Mouse (Mus musculus) lung, postnatal 14 days (tissue): ENCODE results near the gene Fibcd1.

Experiments used
- DNase-seq: peaks from one replicate; pipeline ENCODE4 v3.0.0; 2021

Gene Fibcd1

DNA sequence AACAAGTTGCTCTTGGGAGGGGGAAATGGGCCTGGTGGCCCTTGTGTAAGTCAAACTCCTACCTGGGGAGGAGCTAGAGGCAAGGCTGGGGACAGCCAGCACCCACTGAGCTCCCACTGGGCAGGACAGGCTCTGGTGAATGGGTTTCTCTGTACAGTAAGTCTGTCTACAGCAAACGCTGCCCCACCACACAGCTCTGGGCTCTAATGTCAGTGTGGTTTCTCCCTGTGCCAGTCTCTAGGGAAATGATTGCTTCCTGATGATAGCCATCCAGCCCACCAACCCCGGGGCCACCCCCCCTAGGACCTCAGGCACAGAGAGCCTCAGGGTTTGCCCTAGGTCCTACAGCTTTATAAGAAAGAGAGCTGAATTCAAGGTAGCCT lies 36.5 kb downstream of the Fibcd1 start:
- DNase-seq, result no peak

DNA sequence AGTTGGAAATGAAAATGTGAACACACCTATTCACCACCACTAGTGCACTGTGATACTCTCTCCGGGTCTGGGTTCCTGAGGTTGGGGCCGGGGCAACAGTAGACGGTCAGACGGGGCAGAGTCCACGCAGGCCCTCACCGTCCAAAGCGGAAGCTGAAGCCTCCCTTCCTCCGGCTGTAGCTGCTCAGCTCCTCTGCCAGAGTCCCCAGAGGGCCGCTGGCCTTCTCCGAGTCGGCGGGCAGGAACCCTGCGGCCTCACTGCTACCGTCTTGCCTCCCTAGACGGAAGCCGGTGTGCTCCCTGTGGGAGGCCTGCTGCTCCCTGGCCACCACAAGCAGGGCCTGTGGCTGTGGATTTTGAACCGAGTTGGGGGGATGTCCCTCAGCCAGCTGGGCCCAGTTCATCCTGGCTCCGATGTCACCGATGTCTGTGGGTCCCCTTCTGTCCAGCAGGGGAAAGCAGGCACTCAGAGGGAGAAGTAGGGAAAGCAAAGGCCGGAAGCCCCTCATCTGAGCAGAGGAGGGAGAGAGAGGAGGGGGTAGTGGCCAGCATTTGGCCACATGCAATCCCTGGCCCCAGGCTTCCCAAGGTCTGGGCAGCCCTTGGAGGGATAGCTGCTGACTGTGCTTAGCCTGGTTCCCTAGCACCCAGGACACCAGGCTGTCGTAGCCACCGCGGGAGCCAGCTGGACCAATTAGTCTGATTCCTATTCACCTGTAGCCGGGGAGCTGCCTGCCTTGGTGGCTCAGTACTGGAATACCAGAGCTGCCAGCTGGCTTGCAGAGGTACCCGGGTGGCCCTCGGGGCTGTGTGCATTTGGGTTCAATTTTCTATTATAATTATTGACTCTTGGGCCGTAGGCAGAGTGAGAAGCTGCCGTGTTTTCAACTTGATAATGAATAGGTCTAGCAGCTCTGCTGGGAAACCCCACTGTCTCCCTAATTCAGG lies 37.1 kb downstream of the Fibcd1 start:
- DNase-seq, result no peak

DNA sequence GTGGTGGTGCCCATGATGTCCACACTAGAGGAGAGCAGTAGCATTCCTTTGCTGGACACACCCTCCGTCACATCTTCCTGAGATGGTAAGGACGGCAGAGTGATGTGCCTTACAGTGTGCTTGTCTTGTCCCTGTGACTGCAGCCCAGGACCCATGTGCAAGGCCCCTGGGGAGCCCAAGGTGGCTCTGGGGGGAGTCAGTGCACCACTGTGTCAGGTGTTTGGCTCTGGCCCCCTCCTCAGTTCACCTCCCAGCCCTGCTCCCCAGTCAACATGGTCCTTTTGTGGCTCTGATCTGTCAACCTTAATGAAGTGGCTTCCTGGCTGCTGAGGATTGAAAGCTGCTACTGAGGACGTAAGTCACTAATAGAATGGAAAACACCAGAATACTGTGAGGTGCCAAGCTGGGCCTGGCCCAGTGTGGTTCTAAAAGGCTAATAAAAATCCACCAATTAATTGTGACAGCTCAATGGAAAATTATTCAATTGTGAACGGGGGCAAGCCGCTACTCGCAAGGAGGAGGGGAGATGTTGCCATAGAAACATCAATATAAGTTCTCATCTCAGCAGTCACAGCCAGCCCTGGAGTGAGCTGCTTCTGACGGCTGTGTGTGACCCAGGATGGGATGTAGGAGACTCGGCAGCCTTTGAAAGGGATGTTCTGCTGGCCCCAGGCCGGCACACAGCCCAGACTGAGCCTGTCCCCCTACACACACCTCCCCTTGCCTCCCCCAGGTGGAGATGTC lies 39.0 kb downstream of the Fibcd1 start:
- DNase-seq, result no peak

DNA sequence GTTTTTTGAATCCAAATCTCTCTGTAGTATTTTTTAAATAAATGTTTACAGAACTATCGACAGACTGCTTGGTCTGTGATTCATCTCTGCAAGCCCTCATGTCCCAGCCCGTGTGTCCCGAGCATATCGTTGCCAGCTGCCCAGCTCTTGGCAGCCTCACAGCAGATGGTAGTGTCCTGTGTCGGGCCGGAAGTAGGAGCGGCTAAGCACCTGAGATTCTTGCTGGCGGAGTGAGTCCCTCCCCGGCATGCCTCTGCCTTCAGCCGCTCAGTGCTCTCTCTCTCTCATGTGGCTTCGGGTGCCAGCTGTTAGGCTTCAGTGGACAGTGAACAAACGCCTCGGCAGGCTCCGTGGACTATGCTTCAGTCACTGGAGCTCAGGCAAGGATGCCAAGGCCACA lies 42.3 kb downstream of the Fibcd1 start:
- DNase-seq, result peak; percentile 40

DNA sequence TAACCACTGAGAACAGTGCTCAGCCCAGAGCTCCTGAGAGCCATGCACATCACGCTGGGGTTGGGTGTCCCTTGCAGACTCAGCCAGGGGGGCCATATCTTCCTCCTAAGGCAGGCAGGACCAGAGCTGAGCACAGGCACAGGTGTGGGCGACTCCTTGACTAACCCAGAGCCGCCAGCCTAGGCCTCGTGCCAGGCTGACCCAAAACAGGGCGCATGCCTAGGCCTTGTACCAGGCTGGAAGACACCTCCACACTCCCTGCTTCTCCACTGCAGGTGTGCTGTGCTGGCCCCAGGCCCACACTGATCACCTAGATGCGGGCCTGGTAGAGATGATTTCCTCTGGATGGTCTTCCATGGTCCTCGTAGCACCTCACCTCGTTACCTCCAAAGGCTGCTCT lies 43.0 kb downstream of the Fibcd1 start:
- DNase-seq, result no peak

DNA sequence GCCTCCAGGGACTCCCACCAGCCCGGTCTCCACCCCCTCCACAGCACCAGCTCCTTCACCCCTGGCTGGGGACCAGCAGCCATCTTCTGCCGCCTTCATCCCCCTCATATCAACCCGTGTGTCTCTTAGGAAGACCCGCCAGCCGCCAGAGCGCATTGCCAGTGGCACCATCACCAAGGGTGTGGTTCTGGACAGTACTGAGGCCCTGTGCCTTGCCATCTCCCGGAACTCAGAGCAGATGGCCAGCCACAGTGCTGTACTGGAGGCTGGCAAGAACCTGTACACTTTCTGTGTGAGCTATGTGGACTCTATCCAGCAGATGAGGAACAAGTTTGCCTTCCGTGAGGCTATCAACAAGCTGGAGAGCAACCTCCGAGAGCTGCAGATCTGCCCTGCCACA lies 44.4 kb downstream of the Fibcd1 start:
- DNase-seq, result no peak

DNA sequence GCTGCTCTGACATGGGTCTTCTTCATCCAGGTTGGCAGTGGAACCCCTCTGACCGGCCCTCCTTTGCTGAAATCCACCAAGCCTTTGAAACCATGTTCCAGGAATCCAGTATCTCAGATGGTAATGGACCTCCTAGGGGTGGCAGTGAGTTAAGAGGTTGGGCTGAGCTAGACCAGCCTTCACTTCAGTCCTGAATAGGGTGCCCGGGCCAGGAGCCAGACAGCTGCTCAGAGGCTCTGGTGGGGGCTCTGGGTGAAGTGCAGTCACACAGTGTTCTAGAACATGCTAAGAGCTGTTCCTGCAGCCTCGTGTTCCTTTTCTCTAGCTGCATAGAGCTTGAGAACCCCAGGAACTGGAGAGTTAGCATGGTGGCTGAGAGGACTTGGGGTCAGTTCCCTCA lies 48.9 kb downstream of the Fibcd1 start:
- peak; percentile 40 for DNase-seq

DNA sequence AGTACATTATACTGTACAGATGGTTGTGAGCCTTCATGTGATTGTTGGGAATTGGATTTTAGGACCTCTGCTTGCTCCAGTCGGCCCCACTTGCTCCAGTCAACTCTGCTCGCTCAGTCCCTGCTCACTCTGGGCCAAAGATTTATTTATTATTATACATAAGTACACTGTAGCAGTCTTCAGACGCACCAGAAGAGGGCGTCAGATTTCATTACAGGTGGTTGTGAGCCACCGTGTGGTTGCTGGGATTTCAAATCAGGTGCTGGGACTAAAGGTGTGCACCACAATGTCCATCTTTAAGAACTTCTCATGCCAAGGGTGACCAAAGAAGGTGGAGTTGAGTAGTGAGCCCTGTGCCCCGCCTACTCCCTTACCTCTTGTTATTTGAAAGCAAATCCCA lies 53.2 kb downstream of the Fibcd1 start:
- no peak for DNase-seq

DNA sequence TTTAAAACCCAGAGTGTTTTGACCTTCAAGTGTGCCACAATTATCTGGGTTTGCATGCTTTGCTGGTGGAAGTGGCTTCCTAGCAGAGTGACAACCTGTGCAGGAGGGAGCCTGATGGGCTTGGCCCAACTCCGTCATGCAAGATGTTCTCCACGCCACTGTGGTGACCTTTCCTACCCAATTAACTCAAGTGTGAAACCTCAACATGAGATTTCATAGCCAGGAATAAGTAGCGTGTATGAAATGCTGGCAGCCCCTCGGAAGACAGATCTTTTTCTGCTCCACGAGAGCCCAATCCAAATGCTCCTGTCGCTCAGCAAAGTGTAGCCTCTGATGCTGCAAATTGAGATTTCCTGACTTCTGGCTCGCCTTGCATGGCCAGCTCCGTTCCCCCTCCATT lies 54.5 kb downstream of the Fibcd1 start:
- DNase-seq, result no peak

DNA sequence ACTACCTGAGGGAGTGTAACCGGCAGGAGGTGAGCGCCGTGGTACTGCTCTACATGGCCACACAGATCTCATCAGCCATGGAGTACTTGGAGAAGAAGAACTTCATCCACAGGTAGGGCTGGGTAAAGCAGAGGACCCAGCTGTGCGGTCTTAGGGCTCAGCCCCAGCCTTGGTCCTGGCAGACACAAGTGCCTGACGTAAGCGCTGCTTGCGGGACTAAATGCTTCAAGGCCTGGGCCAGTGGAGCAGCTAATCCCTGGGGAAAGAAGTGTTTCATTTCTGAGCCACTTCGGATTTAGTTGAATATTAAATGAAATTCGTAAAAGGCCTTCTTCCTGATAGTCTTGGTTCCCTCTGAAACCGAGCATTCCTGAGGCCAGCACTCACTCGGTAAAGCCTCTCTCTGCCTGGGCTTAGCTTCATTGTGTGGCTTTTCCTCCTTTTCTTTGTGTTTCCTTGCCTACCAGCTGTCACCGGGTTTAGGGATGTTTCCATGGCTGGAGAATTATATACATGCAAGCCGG lies 55.0 kb downstream of the Fibcd1 start:
- no peak for DNase-seq

DNA sequence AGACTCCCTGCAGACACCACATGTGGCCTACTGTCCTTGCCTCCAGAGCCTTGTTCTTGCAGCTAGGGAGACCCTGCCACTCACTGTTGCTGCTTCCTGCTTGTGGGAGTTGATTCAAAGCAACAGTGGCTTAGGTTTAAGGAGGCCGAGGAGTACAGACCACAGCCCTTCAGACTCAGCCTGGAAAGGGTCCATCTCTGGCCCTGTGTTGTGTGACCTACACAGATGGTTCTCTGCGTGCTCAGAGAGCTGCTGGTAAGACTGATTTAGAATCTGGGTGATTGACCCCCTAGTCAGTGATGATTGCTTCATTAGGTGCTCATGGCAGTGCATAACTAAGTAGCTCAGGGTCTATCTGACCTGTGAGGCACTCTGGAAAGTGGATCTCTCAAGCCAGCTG lies 56.6 kb downstream of the Fibcd1 start:
- DNase-seq, result no peak

DNA sequence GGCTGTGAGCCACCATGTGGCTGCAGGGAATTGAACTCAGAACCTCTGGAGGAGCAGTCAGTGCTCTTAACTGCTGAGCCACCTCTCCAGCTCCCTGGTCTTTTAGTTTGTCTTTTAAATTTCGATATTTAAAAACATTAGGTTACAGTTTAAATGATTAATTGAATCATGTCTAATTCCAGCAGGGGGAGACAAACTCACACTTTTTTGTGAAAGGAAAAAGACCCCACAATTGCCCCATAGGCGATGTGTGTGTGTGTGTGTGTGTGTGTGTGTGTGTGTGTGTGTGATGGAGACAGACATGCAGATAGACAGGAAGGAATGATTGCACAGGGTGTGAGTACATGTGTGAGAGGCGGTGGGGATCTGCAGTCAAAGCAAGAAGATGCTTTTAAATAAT lies 57.6 kb downstream of the Fibcd1 start:
- DNase-seq, result no peak

DNA sequence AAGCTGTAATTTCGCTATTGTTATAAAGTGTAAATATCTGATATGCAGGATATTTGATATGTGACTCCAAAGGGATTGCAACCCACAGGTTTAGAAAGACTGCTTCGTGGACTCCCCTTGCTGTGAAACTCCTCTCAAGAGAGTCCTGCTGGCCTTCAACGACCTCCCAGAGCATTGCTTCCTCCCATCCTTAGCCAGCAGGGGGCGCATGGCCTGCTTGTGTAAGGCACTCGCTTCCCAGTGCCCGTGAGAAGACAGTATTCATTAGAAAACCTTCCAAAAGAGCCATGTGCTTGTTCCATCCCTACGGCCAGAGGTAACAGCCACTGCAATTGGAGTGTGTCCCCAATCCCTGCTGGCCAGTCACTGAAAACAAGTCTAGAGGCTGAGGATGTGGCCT lies 58.8 kb downstream of the Fibcd1 start:
- peak; percentile 87 for DNase-seq

DNA sequence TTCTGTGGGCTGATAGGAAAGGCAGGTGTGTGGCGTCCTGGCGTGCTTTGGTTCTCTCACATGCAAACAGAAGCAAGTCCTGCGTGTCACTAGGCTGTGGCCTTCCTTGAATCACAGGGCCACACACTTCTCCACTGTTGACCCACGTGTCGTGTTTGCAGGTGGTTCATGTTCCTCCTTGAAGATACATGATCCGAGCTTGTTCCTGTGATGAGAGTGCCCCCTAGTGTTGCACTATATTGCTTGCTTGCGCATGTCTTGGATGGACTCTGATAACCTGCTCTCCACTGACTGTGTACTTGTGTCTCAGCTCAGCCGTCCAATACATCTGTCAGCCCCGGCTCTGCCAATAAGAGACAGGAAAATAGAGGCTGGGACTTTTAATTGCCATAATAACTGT lies 60.7 kb downstream of the Fibcd1 start:
- DNase-seq, result peak; percentile 86

DNA sequence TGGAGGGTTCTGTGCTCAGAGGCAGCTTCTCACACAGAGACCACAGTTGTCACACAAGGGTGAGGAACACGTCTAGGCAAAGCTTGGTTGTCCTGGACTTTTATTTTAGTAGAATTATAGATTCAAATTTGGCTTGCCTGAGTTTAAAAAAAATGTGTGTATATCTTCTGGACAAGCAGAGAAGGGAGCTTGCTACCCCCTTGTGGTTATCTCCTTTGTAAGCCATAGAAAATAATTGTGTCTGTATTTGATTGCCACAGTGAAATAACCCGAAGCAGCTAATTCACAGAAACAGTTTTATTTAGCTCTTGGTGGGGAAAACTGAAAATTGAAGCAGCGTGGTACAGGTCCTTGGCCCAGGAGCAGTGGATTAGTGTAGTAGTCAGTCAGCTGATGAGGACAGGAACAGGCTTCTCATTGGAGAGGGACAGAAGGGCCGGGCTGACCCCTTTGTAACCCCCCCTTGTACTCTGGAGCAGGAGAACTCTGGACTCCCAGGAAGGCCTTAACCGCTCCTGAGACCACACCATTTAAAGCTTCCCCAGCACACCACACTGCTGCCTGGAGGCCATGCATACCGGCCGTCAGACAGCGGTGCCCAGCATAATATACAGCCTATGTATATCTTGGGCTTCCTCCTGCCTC lies 62.7 kb downstream of the Fibcd1 start:
- no peak for DNase-seq

DNA sequence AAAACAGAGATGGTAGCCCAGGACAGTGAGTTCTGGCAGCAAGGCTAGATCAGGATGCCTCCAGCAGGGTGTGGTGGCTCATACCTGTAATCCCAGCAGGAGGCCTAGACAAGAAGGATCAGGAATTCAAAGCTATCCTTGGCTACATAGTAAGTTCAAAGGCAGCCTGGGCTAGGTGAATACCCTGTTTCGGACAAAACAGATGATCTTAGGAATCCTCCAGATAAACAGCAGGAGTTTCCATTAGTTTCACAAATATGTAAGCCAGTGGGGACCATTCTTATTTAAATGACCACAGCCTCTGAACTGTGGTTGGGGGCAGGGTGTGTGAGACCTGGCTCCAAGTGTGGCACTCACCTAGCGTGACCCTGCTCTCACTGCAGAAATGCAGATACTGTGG lies 66.5 kb downstream of the Fibcd1 start:
- DNase-seq, result no peak

DNA sequence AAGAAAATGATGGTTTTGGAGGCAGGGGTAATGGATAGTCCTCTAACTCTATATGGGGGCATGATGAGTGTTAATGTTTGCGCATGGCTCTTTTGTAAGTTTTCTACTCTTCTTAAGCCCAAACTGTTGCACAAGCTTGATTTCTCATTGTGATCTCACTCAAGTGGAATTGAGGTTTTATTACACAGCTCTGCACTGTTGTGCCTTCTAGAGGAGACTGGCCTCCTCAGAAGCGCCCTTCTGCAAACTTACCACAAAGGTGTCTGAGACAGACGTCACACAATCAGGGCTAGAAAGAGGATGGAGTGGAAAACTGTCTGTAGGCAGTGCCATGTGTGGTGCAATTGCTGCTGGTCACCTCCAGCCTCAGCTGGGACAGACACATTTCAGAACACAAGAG lies 69.3 kb downstream of the Fibcd1 start:
- DNase-seq, result no peak

DNA sequence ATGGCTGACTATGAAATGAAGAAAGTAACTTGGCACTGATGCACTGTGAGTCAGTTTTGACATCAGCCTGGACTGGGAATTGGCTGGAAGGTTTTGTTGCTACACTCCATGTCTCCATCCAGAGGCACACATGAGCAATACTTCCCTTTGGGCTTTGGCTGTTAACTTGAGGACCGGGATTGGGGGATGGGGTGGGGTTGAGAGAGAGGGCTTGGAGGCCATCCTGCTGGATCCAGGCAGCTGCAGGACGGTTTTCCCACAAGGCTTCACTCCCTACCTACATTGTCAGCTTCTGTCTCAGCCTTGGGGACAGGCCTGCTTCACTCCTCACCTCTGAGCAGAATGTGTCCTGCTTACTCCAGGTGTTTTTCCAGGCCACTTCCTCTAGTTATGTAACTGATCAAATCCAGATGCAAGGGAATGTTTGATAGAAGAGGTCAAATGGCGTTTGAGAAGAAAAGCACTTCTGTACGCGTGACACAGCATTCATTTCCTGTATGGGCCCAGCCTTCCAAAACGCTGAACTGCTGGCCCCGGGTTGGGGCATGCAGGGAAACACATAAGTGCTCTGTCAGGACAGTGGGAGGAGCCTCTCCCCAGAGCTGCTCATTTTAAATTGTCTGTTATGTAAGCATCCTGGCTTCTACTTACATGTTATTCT lies 74.9 kb downstream of the Fibcd1 start:
- peak; percentile 71 for DNase-seq

DNA sequence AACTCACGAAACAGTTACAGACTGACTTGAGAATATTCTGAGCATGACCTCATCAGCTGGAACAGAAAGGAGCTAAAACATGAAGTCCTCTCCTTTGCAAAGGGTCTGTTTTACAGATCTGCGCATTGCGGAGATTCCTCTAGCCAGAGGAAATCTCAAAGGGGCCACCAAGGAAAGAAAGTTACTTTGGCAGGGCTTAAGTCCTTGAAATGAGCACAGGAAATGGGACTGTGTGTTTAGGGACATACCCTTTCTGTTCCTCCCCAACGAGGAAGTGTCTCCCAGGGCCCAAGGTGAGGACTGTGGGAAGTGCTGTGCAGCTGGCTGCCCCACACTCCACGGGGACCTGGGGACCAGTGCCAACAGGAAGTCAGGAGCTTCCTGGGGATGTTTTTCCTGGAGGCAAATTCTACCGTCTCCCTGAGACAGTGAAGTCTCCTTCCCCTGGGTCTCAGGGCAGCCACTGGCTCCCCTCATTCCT lies 76.1 kb downstream of the Fibcd1 start:
- DNase-seq, result peak; percentile 77

DNA sequence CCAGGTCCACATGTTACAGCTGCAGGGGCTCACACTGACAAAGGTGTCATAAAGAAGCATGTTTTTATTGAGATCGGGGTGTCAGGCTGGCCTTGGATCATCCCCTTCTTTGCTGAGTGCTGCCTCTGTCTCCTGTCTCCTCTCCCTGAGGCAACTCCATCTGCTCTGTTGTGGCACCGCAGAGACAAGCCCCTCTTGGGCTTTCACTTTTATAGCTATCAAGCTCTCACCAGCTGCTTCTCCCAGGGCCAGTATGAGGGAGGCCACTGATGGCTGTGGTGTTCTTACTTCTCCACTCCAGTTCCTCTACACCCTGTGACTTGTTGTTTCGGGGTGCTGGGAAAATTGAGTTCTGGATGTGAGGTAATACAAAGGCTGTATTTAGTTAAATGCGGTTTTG lies 76.7 kb downstream of the Fibcd1 start:
- DNase-seq, result no peak

DNA sequence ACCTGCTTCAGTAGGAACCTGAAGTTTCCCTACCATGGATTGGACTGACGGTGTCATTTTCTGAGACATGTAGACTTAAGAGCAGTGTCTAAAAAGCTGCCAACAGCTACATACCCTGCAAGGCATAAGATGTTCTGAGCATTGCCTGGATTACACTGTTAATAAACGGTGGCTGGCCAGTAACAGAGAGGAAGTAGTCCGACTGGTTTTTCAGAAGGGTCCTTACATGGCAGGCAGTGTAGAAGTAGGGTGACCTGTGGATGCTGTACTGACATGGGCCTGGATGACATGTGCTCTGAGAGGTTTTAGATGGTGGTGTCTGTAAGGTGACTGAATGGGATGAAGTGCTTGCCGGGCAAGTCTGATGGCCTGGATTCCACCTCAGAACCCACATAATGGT lies 78.0 kb downstream of the Fibcd1 start:
- DNase-seq, result no peak

DNA sequence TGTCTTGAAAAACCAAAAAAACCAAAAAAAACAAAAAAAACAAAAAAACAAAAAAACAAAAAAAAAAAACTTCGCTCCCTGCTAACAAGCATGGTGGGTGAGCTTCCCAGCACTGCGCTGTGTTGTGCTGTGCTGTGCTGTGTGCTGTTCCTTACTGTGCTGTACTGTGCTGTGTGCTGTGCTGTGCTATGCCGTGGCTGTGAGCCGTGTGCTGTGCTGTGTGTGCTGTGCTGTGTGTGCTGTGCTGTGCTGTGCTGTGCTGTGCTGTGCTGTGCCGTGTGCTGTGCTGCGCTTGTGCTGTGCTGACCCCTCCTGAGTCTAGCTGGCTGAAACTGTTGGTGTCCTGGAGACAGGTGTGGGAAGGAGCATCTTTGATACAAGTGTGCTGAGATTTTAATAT lies 78.7 kb downstream of the Fibcd1 start:
- DNase-seq, result no peak
